Mouse (Mus musculus) megakaryocyte-erythroid progenitor cell, adult 5-6 weeks (primary cell): ENCODE results near the gene Epha1. TPM values are rescaled to one million over a fixed set of nuclear protein-coding genes. Genes with fewer than 3 reads are reported as not detected.

Experiments
- ATAC-seq: replicated peaks from 2 replicates; pipeline ENCODE4 v1.8.0; 2016; ENCODE audit warnings: mild to moderate bottlenecking, inconsistent platforms; ENCODE audit not compliant: severe bottlenecking, poor library complexity, low FRiP score, low TSS enrichment
- total RNA-seq, 2 experiments: library from RNA; stranded (forward) in 1 of 2; stranded (reverse) in 1 of 2; fragments of 200-1000, 215-1000 nt in 1 of 2; fragments of >200 nt in 1 of 2; fragmentation: Nextera tagmentation in 1 of 2; gene quantifications; 2 replicates each; pipeline ENCODE4 v1.2.3; 2014 to 2017

The Epha1 gene
- total RNA-seq, 2 experiments from 2014 or later = not detected

GRCm38 (mm10) chr6:42355794-42356600 lies 17.1 kb downstream of the Epha1 start:
- no peak for ATAC-seq

GRCm38 (mm10) chr6:42355366-42355765 lies 17.7 kb downstream of the Epha1 start:
- no peak for ATAC-seq

DNA sequence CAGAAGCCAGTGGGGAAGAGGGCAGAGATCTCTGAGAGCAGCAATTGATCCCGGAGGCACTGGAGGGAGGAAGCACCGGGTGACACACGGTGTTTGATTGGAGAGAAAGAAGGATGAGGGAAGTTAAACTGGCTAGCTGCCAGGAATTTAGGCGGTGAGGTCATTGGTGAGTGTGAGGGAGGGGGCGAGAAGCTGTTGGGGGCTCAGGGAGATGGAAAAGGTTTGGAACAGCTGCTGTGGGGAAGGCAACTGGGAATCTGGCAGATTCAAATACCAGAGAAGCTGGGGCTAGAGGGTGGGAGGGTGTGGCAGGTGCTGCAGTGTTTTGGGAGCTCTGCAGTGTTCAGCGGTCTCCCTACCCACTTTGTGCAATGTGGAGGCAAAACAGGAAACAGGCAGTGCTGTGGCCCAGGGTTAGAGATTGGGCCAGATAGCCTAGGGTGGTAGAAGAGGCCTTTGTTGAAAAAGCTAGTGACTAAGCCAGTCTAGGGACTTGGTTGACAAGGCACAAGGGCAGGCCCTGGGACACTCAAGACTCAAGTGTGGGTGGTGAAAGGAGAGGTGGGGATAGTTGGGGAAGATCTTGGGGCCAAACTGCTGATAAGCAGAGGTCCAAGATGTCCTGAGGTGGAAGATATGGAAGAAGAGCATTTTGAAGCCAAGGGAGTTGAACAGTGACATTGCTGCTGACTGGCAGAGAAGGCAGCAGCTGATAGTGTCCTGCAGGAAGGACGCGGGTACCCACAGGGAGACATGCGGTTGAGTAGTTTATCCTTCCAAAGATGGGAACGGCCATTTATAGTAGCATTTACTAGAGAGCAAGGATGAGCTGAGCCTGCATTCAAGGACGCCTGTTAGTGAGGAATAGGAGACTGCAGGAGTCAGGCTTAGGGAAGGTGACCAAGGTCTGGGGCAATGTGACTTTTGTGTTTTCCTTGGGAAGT lies 18.7 kb downstream of the Epha1 start:
- 0 out of 2 replicates have a peak, but pooled peaks have one; percentile 21 for ATAC-seq

- no peak for ATAC-seq
These were observed 19.9 kb downstream of the Epha1 start for GRCm38 (mm10) chr6:42353180-42353579.

- no peak for ATAC-seq
These were observed 20.6 kb downstream of the Epha1 start for GRCm38 (mm10) chr6:42352486-42352846.

GRCm38 (mm10) chr6:42351776-42352485 lies 21.1 kb downstream of the Epha1 start:
- no peak for ATAC-seq

GRCm38 (mm10) chr6:42350968-42351775 lies 21.9 kb downstream of the Epha1 start:
- ATAC-seq = no peak

- ATAC-seq = no peak
These were observed 22.8 kb downstream of the Epha1 start for GRCm38 (mm10) chr6:42350021-42350967.

DNA sequence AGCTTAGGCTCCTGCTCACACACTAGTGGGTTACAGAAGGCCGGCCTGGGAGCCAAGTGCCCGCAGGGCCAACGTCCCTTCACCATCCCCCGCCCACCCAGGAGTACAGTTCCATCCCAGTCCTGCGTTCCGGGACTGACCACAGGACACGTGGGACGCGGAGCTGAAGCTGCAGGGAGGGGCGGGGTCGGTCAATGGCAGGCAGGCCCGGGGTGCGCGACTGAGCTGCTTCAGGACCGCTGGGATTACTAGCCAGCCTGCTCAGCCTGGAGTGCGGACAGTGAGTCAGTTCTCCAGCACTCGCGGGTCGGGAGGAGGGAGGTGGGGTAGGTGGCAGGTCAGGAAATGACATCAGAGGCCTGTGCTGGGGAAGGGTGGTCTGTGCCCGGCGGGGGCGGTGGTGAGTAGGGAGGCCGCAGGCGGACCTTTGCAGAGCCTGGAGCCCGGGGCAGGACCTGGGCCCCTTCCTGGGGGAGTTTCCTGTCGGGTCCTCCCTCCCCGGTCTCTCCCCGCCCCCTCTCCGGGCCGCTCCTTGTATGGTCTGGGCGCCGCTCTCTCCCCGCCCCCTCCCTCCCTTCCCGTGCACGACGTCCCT lies 23.5 kb downstream of the Epha1 start, which contains the start of gene Zyx:
Zyx (plus strand) TSS at position 205 of the 595 bp plus-strand sequence.
- peak; percentile 73 for ATAC-seq

GRCm38 (mm10) chr6:42349006-42349425 lies 24.1 kb downstream of the Epha1 start:
- ATAC-seq = peak; percentile 58

GRCm38 (mm10) chr6:42348281-42349005 lies 24.6 kb downstream of the Epha1 start:
- no peak for ATAC-seq

DNA sequence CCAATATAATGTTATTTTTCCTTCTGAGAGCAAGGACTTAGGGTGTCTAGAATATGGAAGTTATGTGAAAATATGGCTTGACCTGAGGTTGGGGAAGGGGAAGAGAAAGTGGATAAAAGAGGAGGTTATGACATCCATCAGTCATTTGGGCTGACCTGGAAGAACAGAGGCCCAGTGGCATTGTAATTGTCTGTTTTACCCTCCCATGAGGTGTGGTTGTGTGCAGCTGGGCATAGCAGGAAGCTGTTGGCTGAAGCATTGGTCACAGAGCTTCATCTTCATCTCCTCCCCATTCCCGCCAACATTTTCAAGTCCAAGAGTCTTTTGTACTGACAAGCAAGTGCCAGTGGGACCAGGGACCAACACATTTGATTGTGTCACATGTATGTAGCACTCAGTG lies 28.8 kb downstream of the Epha1 start:
- no peak for ATAC-seq

DNA sequence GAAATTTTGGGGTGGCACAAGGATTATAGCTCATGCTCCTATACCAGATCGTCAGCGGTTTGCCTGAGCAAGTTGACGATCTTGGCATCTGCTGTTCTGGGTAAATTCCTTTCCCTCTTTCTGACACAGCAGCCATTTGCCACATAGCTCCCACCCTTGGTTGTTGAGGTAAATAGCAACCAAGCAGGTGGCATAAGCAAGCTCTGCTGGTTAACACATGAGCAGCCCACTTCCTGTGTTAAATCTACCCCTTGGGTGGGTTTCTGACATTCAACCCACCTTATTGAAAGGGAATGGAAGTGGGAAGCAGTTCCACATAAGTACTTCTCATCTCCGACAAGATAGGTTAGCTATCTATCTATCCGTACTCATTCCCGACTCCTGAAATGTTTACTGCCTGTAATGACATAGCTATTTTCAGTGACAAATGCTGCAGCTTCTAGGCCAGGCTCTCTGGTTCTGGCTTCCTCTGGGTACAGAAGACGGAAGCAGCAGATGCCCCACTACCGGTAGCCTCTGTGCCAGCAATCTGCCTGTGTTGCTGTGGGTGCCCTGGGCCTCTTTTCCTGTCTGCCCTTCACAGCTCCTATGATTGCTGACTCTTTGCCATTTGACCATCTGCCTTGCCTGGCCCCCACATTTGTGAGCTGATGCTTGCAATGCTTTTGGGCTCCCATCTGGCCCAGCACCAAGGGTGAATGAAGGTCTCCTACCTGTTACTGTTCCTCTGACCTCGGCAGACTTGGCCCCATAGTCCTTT lies 29.5 kb downstream of the Epha1 start:
- ATAC-seq = 0 out of 2 replicates have a peak, but pooled peaks have one; percentile 34

GRCm38 (mm10) chr6:42342171-42342570 lies 30.9 kb downstream of the Epha1 start:
- no peak for ATAC-seq

DNA sequence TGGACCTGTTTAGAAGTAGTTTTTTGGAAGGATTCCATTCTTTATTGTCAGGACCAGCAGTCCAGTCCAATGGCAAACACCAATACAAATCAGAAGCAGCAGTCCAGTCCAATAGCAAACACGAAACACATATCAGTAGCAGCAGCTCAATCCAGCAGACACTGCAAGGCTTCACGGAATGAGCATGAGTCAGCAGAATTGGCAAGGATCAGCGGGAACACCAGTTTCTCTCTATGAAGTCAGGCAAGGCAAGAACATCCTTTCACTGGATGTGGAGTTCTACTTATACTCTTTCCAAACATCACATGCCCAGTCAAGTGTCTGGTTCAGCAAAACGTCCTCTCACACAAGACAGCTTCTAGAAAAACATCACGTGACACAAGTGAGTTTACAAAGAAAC lies 33.1 kb downstream of the Epha1 start:
- ATAC-seq = no peak

DNA sequence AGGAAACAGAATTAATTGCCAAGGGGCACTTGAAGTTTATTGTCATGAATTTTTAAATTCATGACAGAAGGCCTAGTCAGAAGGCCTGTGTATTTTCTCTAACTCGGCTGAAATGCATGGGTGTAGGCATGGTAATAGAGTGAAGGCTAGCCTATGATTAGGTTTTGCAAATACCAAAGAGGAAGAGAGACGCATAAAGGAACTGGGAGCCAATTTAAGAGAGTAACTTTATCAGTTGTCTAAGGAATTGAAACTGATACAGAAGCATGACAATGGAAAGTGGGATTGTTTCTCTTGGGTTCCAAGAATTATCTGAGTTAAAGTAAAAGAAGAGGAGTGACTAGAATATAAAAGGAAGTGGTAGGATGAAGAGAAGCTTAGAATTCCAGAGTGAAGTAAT lies 33.9 kb downstream of the Epha1 start:
- no peak for ATAC-seq
